Mouse (Mus musculus) brain, embryonic 14.5 days (tissue): ENCODE measurements at regions not wholly inside any gene's neighbourhood (a gene's known extent, or its start where the extent isn't known, plus 50 kb on each side); places are given as distances from the start of the nearest gene placed in this dataset.

Experiments used
- DNase-seq: peaks from one replicate; pipeline ENCODE4 v3.0.0-alpha.2; 2011; ENCODE audit warnings: low read depth
- CTCF ChIP-seq: fragments of 200-500 bp; IDR thresholded peaks from 2 replicates; pipeline ENCODE4 v1.5.1; 2012; ENCODE audit warnings: inconsistent platforms, mild to moderate bottlenecking, moderate library complexity, borderline replicate concordance; ENCODE audit not compliant: insufficient read depth, insufficient read length; ENCODE audit errors: extremely low read depth
- POLR2A ChIP-seq: fragments of 200-500 bp; IDR thresholded peaks from 2 replicates; pipeline ENCODE4 v1.6.1; 2012; ENCODE audit warnings: mild to moderate bottlenecking, inconsistent platforms, borderline replicate concordance; ENCODE audit not compliant: poor library complexity, insufficient read depth, insufficient read length, severe bottlenecking; ENCODE audit errors: extremely low read depth

DNA sequence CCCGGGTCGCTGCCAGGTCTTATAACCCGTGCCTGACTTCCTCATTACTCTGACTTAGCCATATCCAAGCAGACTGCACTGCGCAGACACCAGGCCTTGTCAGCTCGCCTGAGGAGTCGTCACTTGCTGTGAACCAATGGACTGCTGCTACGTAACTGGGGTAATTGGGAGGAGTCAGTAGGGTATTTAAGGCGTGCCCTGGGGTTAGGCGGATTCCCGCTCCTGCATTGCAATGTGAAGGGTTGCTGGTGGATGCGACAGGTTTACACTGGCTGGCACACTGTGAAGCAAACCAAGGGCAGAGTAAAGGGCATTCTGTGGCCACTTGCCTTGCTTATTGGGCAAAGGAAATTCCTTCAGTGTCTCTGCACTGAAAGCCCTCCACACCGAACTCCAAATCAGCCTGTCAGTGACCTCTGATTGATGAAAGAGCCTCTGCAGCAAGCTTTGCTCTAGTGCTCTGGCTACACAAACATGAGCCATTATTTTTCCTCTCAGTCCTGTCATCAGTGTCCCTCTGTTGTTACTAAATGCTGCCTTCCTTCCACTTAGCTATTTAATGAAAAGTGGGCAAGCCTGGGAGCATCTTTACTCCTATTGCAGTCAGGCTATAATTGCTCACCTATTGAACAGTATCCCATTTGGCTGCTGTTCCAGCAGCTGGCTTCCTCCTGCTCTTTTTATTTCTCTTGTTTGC lies 51.7 kb downstream of the Cypt12 start:
- DNase-seq, result peak; percentile 13

More for the DNA sequence above, 51.7 kb downstream of the Cypt12 start:
- TF ChIP-seq POLR2A (no peak), CTCF (no peak)
